Mouse (Mus musculus) forebrain, postnatal 0 days (tissue): ENCODE results near the gene Arsg. TPM values are rescaled to one million over a fixed set of nuclear protein-coding genes. Genes with fewer than 3 reads are reported as not detected.

Experiments used
- ATAC-seq: fragments of 200-750 bp; cut with Nextera tagmentation; 2 replicates; pipeline ENCODE4 v1.8.0; 2017; ENCODE audit warnings: mild to moderate bottlenecking, moderate library complexity
- DNase-seq: peaks from one replicate; pipeline ENCODE4 v3.0.0-alpha.2; 2015
- H3K27ac ChIP-seq: fragments of 300-500 bp; sonication (generic); 2 replicates; pipeline ENCODE4 v1.5.1; 2014; ENCODE audit warnings: low read depth, mild to moderate bottlenecking, antibody characterized with exemption, low read length, moderate library complexity, mixed read lengths
- H3K27me3 ChIP-seq: fragments of 300-500 bp; sonication (generic); 2 replicates; pipeline ENCODE4 v1.6.1; 2014; ENCODE audit warnings: mild to moderate bottlenecking, low read length, mixed read lengths; ENCODE audit not compliant: insufficient read depth
- H3K36me3 ChIP-seq: fragments of 300-500 bp; sonication (generic); 2 replicates; pipeline ENCODE4 v1.6.1; 2014; ENCODE audit warnings: mild to moderate bottlenecking, moderate library complexity; ENCODE audit not compliant: insufficient read depth
- H3K4me1 ChIP-seq: fragments of 300-500 bp; sonication (generic); 2 replicates; pipeline ENCODE4 v1.6.1; 2014; ENCODE audit warnings: antibody characterized with exemption; ENCODE audit not compliant: insufficient read depth
- H3K4me2 ChIP-seq: fragments of 300-500 bp; sonication (generic); 2 replicates; pipeline ENCODE4 v1.6.1; 2014; ENCODE audit warnings: low read depth, mild to moderate bottlenecking, moderate library complexity
- H3K4me3 ChIP-seq: fragments of 300-500 bp; sonication (generic); 2 replicates; pipeline ENCODE4 v1.5.1; 2014; ENCODE audit warnings: low read depth, low read length, mixed read lengths
- H3K9ac ChIP-seq: fragments of 300-500 bp; sonication (generic); 2 replicates; pipeline ENCODE4 v1.6.1; 2014; ENCODE audit warnings: mild to moderate bottlenecking
- H3K9me3 ChIP-seq: fragments of 300-500 bp; sonication (generic); 2 replicates; pipeline ENCODE4 v1.6.1; 2016; ENCODE audit warnings: low read length
- CTCF ChIP-seq: sonication (generic); IDR thresholded peaks from 2 replicates; pipeline ENCODE4 v1.5.1; 2016; ENCODE audit warnings: antibody characterized with exemption, control low read depth, low read depth
- WGBS: fragments of 180-500 bp; shearing (Covaris S2); extraction: QIAGEN DNeasy Blood & Tissue Kit; methylation state at CpG from one replicate; pipeline ENCODE4 v1.1.7; 2014; 5-methylcytosine and 5-hydroxymethylcytosine counted together
- polyA plus RNA-seq: library from polyadenylated mRNA; unstranded; fragments of >200 nt; fragmentation: Nextera tagmentation; extraction: Ambion mirVana; gene quantifications from 2 replicates; pipeline ENCODE4 v1.2.1, GENCODE M21; 2015
- total RNA-seq: library from RNA; depleted of rRNA; stranded (reverse); fragments of >200 nt; gene quantifications from 2 replicates; pipeline ENCODE4 v1.2.3, GENCODE M21; 2014

Arsg gene
- total and polyA plus RNA-seq, 2 experiments from 2014 or later, result 5.3 to 7.8 TPM

DNA sequence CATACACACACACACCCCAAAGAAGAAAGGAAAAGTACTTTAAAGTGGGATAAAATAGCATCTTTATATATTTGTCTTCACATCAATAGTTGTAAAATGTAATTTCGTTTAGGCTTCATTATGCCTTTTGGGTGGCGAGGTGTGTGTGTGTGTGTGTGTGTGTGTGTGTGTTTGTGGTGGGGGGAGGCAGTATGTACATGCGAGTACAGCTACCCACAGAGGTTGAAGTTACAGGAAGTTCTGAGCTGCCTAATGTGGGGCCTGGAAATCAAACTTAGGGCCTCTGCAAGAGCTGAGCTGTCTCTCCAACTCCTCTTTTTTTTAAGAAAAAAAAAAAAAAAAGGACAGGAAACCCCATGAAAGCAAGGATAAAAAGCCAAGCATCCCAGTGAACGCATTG, 80.7 kb downstream of the Arsg start:
- no peak for DNase-seq
- TF ChIP-seq CTCF, result no peak
- Histone ChIP-seq H3K9ac (no peak overlapping the region), H3K4me2 (no peak overlapping the region), H3K36me3 (no peaks in the 10 kb centered on the region), H3K9me3 (no peaks in the 10 kb centered on the region), H3K27ac (no peak overlapping the region), H3K4me3 (no peak overlapping the region), H3K4me1 (no peaks in the 10 kb centered on the region), H3K27me3 (no peaks in the 10 kb centered on the region)
- ATAC-seq, result no peak
- WGBS, result 81% methylated on average over 4 of the region's 4 CpGs

DNA sequence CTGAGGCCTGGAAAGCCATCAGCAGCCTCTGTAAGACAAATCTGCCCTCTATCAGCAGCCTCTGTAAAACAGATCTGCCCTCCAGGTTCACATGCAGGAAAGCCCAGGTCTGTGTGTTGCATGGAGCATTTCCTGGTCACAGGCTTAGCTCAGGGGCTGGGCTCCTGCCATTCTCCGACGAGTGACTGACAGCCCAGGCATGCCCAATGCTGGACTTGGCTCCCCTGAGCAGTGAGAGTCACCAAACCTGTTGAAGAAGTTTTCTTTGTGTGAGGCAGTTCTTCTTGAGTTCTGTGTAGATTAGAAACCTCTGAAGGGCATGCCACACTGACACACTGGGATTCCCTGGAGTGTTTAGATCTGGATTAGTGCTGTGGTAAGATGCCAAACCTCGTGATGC, 81.3 kb downstream of the Arsg start:
- H3K27ac ChIP-seq, result no peak overlapping the region
- H3K4me1 ChIP-seq, result no peaks in the 10 kb centered on the region
- no peak overlapping the region for H3K4me2 ChIP-seq
- H3K27me3 ChIP-seq, result no peaks in the 10 kb centered on the region
- no peak overlapping the region for H3K4me3 ChIP-seq
- TF ChIP-seq CTCF, result no peak
- no peaks in the 10 kb centered on the region for H3K36me3 ChIP-seq
- no peak overlapping the region for H3K9ac ChIP-seq
- no peak for DNase-seq
- no peak for ATAC-seq
- H3K9me3 ChIP-seq, result no peaks in the 10 kb centered on the region
- 51% methylated on average over 3 of the region's 3 CpGs for WGBS

GRCm38 (mm10) chr11:109556130-109556529, 83.0 kb downstream of the Arsg start:
- Histone ChIP-seq H3K4me1 (no peaks in the 10 kb centered on the region), H3K27me3 (no peaks in the 10 kb centered on the region), H3K4me2 (no peak overlapping the region), H3K9me3 (no peaks in the 10 kb centered on the region), H3K36me3 (no peaks in the 10 kb centered on the region), H3K27ac (no peak overlapping the region), H3K9ac (no peak overlapping the region), H3K4me3 (no peak overlapping the region)
- ATAC-seq, result no peak
- WGBS, result 89% methylated on average over 6 of the region's 6 CpGs
- TF ChIP-seq CTCF, result no peak
- DNase-seq, result no peak

DNA sequence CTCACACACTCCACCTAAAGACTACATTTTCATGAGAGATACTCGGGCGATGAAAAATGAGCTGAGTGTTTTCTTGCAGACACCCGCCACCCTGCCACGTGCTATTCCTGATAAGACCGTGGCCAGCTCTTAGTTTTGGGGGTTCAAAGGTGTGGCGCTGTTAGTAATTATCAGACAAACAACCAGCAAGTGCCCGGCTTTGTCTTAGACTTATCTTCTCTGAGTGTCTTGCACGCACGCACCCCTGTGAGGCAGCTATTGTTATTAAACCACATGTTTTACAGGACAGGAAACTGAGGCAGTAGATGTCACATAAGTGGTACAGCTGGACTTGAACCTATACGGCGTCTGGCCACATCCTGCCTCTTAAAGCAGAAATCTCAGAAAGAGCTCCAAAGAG, 84.2 kb downstream of the Arsg start:
- no peak overlapping the region for H3K9ac ChIP-seq
- H3K4me3 ChIP-seq, result no peak overlapping the region
- DNase-seq, result no peak
- H3K36me3 ChIP-seq, result no peaks in the 10 kb centered on the region
- no peak for TF ChIP-seq CTCF
- H3K4me1 ChIP-seq, result no peaks in the 10 kb centered on the region
- no peaks in the 10 kb centered on the region for H3K9me3 ChIP-seq
- H3K4me2 ChIP-seq, result no peak overlapping the region
- WGBS, result 83% methylated on average over 11 of the region's 11 CpGs
- no peak for ATAC-seq
- H3K27me3 ChIP-seq, result no peaks in the 10 kb centered on the region
- no peak overlapping the region for H3K27ac ChIP-seq

DNA sequence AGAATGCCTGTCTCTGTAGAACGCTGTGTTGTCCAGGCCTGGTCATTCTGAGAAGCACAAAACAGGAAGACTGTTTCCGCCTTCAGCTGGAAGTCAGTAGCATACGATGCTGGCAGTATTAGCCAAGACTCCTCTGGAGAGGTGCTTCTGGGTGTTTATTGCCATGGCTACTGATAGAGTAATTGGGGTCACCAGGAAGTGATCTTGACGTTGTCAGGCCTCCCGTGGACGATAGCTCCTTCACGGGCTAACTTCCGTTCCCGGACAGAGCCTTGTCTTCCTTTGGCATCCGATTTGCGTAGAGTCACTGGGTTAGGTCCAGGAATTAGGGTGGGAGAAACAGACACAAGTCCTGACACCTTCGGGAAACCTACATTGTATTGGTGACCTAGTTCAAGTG, 86.1 kb downstream of the Arsg start:
- 93% methylated on average over 12 of the region's 12 CpGs for WGBS
- Histone ChIP-seq H3K4me3 (no peak overlapping the region), H3K4me2 (no peak overlapping the region), H3K9me3 (no peaks in the 10 kb centered on the region), H3K36me3 (no peaks in the 10 kb centered on the region), H3K9ac (no peak overlapping the region), H3K4me1 (no peaks in the 10 kb centered on the region), H3K27me3 (no peaks in the 10 kb centered on the region), H3K27ac (no peak overlapping the region)
- no peak for DNase-seq
- no peak for ATAC-seq
- no peak for TF ChIP-seq CTCF

DNA sequence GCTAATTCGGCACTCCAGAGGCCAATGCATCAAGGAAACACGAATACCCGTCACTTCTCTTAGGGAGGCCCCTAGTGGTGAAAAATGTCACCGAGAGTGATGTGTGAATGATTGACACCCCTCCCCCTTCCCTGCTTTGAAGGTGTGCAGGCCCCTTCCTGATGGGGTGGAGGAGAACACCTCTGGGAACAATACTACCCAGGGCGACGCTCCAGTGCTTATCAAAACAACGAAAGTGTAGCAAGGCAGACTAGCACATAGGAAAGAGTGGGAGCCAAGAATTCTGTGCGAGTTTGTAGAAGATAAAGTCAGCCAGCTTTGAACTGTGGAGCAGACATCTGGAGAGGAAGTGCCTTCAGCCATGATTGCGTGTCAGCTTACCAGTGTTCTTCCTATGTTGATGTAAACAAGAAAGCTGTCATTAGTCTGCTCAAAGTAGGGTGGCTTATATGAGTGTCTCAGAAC, 87.7 kb downstream of the Arsg start:
- no peaks in the 10 kb centered on the region for H3K27me3 ChIP-seq
- 40% methylated on average over 9 of the region's 9 CpGs for WGBS
- DNase-seq, result no peak

DNA sequence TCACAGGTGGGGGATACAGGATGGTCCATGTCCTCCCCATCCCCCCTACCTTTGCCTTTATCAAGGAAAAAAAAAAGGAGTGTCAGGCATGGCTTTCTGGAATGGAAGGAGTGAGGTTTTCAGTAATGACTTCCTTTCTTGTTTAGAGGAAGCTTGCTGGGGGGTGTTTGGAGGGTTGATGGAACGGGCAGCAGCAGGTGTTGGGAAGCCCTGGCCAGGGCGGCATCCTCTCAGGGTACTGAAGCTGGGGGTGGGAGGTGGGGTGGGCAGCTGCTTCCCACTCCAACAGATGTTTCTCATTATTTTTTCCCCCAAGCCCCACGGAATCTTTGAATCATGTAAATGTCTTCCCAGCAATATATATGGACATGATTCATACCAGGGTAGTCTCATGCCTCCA, 88.3 kb downstream of the Arsg start:
- DNase-seq (no peak), ATAC-seq (no peak)
- Histone ChIP-seq H3K27ac (no peak overlapping the region), H3K9me3 (no peaks in the 10 kb centered on the region), H3K4me1 (no peaks in the 10 kb centered on the region), H3K4me3 (no peak overlapping the region), H3K36me3 (no peaks in the 10 kb centered on the region), H3K9ac (no peak overlapping the region), H3K4me2 (no peak overlapping the region), H3K27me3 (no peaks in the 10 kb centered on the region)
- WGBS, result 66% methylated on average over 3 of the region's 3 CpGs
- TF ChIP-seq CTCF, result no peak

More for the DNA sequence above, 87.7 kb downstream of the Arsg start:
- no peaks in the 10 kb centered on the region for H3K9me3 ChIP-seq
- no peak overlapping the region for H3K27ac ChIP-seq
- ATAC-seq, result 0 out of 2 replicates have a peak, but pooled peaks have one; percentile 16
- TF ChIP-seq CTCF, result peak; percentile 55
- no peak overlapping the region for H3K4me3 ChIP-seq
- no peaks in the 10 kb centered on the region for H3K36me3 ChIP-seq
- H3K4me1 ChIP-seq, result no peaks in the 10 kb centered on the region
- no peak overlapping the region for H3K4me2 ChIP-seq
- H3K9ac ChIP-seq, result no peak overlapping the region

DNA sequence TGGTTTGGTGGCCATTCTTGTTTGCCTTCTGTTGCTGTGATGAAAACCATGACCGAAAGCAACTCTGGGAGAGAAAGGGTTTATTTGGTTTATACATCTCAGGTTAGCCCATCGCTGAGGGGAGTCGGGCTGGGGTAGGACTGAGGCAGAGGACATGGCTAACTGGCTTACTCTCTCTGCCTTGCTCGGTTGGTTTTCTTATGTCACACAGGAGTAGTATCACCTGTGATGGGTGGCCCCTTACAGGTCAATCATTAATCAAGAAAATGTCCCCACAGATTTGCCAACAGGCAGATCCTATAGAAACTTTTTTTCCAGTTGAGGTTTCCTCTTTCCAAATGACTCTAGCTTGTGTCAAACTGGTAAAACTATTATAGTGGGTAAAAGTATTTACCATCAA, 90.5 kb downstream of the Arsg start:
- H3K4me2 ChIP-seq, result no peak overlapping the region
- no peak overlapping the region for H3K27ac ChIP-seq

More for the DNA sequence above, 90.5 kb downstream of the Arsg start:
- Histone ChIP-seq H3K9me3 (no peaks in the 10 kb centered on the region), H3K27me3 (no peaks in the 10 kb centered on the region), H3K9ac (no peak overlapping the region), H3K36me3 (no peaks in the 10 kb centered on the region), H3K4me3 (no peak overlapping the region), H3K4me1 (no peaks in the 10 kb centered on the region)
- DNase-seq (no peak), ATAC-seq (no peak)
- 89% methylated on average over 4 of the region's 4 CpGs for WGBS
- no peak for TF ChIP-seq CTCF
